Mouse (Mus musculus): ENCODE measurements around the gene Prrx2. TPM values are rescaled to one million over a fixed set of nuclear protein-coding genes. Genes with fewer than 3 reads are reported as not detected.

Gene Prrx2
- polyA plus RNA-seq, 1 experiment from 2014 or later = 201 TPM

GRCm38 (mm10) chr2:30870863-30871262 lies 36.1 kb downstream of the Prrx2 start:
- ATAC-seq (ENCODE audit: insufficient number of reproducible peaks, insufficient read depth, low FRiP score, low TSS enrichment, low read depth) = no peak
- H3K9ac ChIP-seq (replicated peaks) = 0 out of 2 replicates have a peak overlapping the region, but pooled peaks have one; percentile 31
- WGBS = 70% methylated on average over 8 of the region's 8 CpGs

GRCm38 (mm10) chr2:30872669-30873068 lies 37.9 kb downstream of the Prrx2 start:
- ATAC-seq (ENCODE audit: insufficient number of reproducible peaks, insufficient read depth, low FRiP score, low TSS enrichment, low read depth) = peak; percentile 50
- Histone ChIP-seq H3K4me3 (replicated peaks) (no peak overlapping the region), H3K9ac (replicated peaks) (no peak overlapping the region), H3K9me3 (no peaks in the 10 kb centered on the region), H3K27me3 (no peaks in the 10 kb centered on the region), H3K4me1 (replicated peaks) (peaks cover 80% of the 10 kb centered on the region), H3K27ac (peak overlapping the region; percentile 95), H3K36me3 (peaks cover 14% of the 10 kb centered on the region), H3K4me2 (peak overlapping the region; percentile 22; the same call in 1 of the 2 replicates)
- 13% methylated on average over 6 of the region's 6 CpGs for WGBS

More at GRCm38 (mm10) chr2:30870863-30871262, 36.1 kb downstream of the Prrx2 start:
- no peaks in the 10 kb centered on the region for H3K9me3 ChIP-seq
- no peak overlapping the region for H3K4me2 ChIP-seq
- peak overlapping the region; percentile 82 for H3K27ac ChIP-seq
- H3K4me1 ChIP-seq (replicated peaks) = peaks cover 78% of the 10 kb centered on the region
- peaks cover 14% of the 10 kb centered on the region for H3K36me3 ChIP-seq
- H3K27me3 ChIP-seq = no peaks in the 10 kb centered on the region
- H3K4me3 ChIP-seq (replicated peaks) = no peak overlapping the region

GRCm38 (mm10) chr2:30874445-30874844 lies 39.7 kb downstream of the Prrx2 start:
- Histone ChIP-seq H3K4me2 (no peak overlapping the region), H3K4me1 (replicated peaks) (peaks cover 71% of the 10 kb centered on the region), H3K27ac (peak overlapping the region; percentile 95), H3K9me3 (no peaks in the 10 kb centered on the region), H3K36me3 (peaks cover 17% of the 10 kb centered on the region), H3K27me3 (no peaks in the 10 kb centered on the region), H3K4me3 (replicated peaks) (no peak overlapping the region), H3K9ac (replicated peaks) (0 out of 2 replicates have a peak overlapping the region, but pooled peaks have one; percentile 5)
- WGBS = 39% methylated on average over 10 of the region's 10 CpGs
- ATAC-seq (ENCODE audit: insufficient number of reproducible peaks, insufficient read depth, low FRiP score, low TSS enrichment, low read depth) = no peak

GRCm38 (mm10) chr2:30875096-30875495 lies 40.3 kb downstream of the Prrx2 start:
- no peak overlapping the region for H3K4me2 ChIP-seq
- peaks cover 22% of the 10 kb centered on the region for H3K36me3 ChIP-seq
- no peak overlapping the region for H3K9ac ChIP-seq (replicated peaks)
- ATAC-seq (ENCODE audit: insufficient number of reproducible peaks, insufficient read depth, low FRiP score, low TSS enrichment, low read depth) = no peak
- no peaks in the 10 kb centered on the region for H3K27me3 ChIP-seq
- WGBS = 64% methylated on average over 7 of the region's 7 CpGs
- H3K27ac ChIP-seq = peak overlapping the region; percentile 95
- H3K9me3 ChIP-seq = no peaks in the 10 kb centered on the region
- peaks cover 65% of the 10 kb centered on the region for H3K4me1 ChIP-seq (replicated peaks)
- H3K4me3 ChIP-seq (replicated peaks) = no peak overlapping the region

- Histone ChIP-seq H3K9me3 (no peaks in the 10 kb centered on the region), H3K4me3 (replicated peaks) (no peak overlapping the region), H3K27me3 (no peaks in the 10 kb centered on the region), H3K4me2 (no peak overlapping the region; the same call in 1 of the 2 replicates), H3K36me3 (peaks cover 29% of the 10 kb centered on the region), H3K9ac (replicated peaks) (no peak overlapping the region), H3K27ac (peak overlapping the region; percentile 95), H3K4me1 (replicated peaks) (peaks cover 58% of the 10 kb centered on the region)
- no peak for ATAC-seq (ENCODE audit: insufficient number of reproducible peaks, insufficient read depth, low FRiP score, low TSS enrichment, low read depth)
- WGBS = 41% methylated on average over 11 of the region's 11 CpGs
Measured at GRCm38 (mm10) chr2:30875621-30876432, 41.1 kb downstream of the Prrx2 start.

GRCm38 (mm10) chr2:30879481-30879880 lies 44.7 kb downstream of the Prrx2 start:
- Histone ChIP-seq H3K36me3 (peaks cover 61% of the 10 kb centered on the region), H3K4me2 (no peak overlapping the region), H3K27me3 (no peaks in the 10 kb centered on the region), H3K4me3 (replicated peaks) (no peak overlapping the region), H3K27ac (no peak overlapping the region), H3K9ac (replicated peaks) (no peak overlapping the region), H3K4me1 (replicated peaks) (peaks cover 24% of the 10 kb centered on the region), H3K9me3 (no peaks in the 10 kb centered on the region)
- 93% methylated on average over 15 of the region's 15 CpGs for WGBS
- no peak for ATAC-seq (ENCODE audit: insufficient number of reproducible peaks, insufficient read depth, low FRiP score, low TSS enrichment, low read depth)

GRCm38 (mm10) chr2:30881215-30881614 lies 46.4 kb downstream of the Prrx2 start:
- WGBS = 89% methylated on average over 7 of the region's 7 CpGs
- Histone ChIP-seq H3K27me3 (no peaks in the 10 kb centered on the region), H3K9ac (replicated peaks) (no peak overlapping the region), H3K9me3 (peaks cover 4% of the 10 kb centered on the region; the same call in 1 of the 2 replicates), H3K4me2 (no peak overlapping the region), H3K27ac (no peak overlapping the region), H3K4me3 (replicated peaks) (no peak overlapping the region), H3K4me1 (replicated peaks) (peaks cover 18% of the 10 kb centered on the region), H3K36me3 (peaks cover 70% of the 10 kb centered on the region)
- ATAC-seq (ENCODE audit: insufficient number of reproducible peaks, insufficient read depth, low FRiP score, low TSS enrichment, low read depth) = no peak

GRCm38 (mm10) chr2:30884852-30885373 lies 50.1 kb downstream of the Prrx2 start:
- no peak overlapping the region for H3K4me3 ChIP-seq (replicated peaks)
- no peaks in the 10 kb centered on the region for H3K27me3 ChIP-seq
- H3K9ac ChIP-seq (replicated peaks) = no peak overlapping the region
- H3K4me1 ChIP-seq (replicated peaks) = peaks cover 15% of the 10 kb centered on the region
- peaks cover 50% of the 10 kb centered on the region for H3K36me3 ChIP-seq
- ATAC-seq (ENCODE audit: insufficient number of reproducible peaks, insufficient read depth, low FRiP score, low TSS enrichment, low read depth) = no peak
- peaks cover 4% of the 10 kb centered on the region; the same call in 1 of the 2 replicates for H3K9me3 ChIP-seq
- WGBS = 93% methylated on average over 4 of the region's 4 CpGs
- no peak overlapping the region for H3K4me2 ChIP-seq
- peak overlapping the region; percentile 88; the same call in 1 of the 2 replicates for H3K27ac ChIP-seq

GRCm38 (mm10) chr2:30885453-30886163 lies 50.8 kb downstream of the Prrx2 start:
- Histone ChIP-seq H3K9ac (replicated peaks) (no peak overlapping the region), H3K27ac (peak overlapping the region; percentile 88), H3K27me3 (no peaks in the 10 kb centered on the region), H3K4me3 (replicated peaks) (no peak overlapping the region), H3K36me3 (peaks cover 43% of the 10 kb centered on the region), H3K4me1 (replicated peaks) (peaks cover 15% of the 10 kb centered on the region), H3K4me2 (peak overlapping the region; percentile 17; the same call in 1 of the 2 replicates), H3K9me3 (peaks cover 4% of the 10 kb centered on the region; the same call in 1 of the 2 replicates)
- WGBS = 14% methylated on average over 9 of the region's 9 CpGs
- ATAC-seq (ENCODE audit: insufficient number of reproducible peaks, insufficient read depth, low FRiP score, low TSS enrichment, low read depth) = 0 out of 2 replicates have a peak, but pooled peaks have one; percentile 29

GRCm38 (mm10) chr2:30891002-30891401 lies 56.2 kb downstream of the Prrx2 start:
- no peak overlapping the region for H3K27ac ChIP-seq
- no peak overlapping the region for H3K4me2 ChIP-seq
- no peak overlapping the region for H3K4me3 ChIP-seq (replicated peaks)
- WGBS = 5% methylated on average over 3 of the region's 3 CpGs
- no peaks in the 10 kb centered on the region for H3K27me3 ChIP-seq
- H3K9ac ChIP-seq (replicated peaks) = no peak overlapping the region
- no peaks in the 10 kb centered on the region for H3K9me3 ChIP-seq
- H3K36me3 ChIP-seq = no peaks in the 10 kb centered on the region
- peaks cover 14% of the 10 kb centered on the region for H3K4me1 ChIP-seq (replicated peaks)
- no peak for ATAC-seq (ENCODE audit: insufficient number of reproducible peaks, insufficient read depth, low FRiP score, low TSS enrichment, low read depth)

- WGBS = 21% methylated on average over 6 of the region's 6 CpGs
- Histone ChIP-seq H3K27me3 (no peaks in the 10 kb centered on the region), H3K9ac (replicated peaks) (no peak overlapping the region), H3K4me1 (replicated peaks) (peaks cover 23% of the 10 kb centered on the region), H3K4me3 (replicated peaks) (no peak overlapping the region), H3K36me3 (no peaks in the 10 kb centered on the region), H3K27ac (no peak overlapping the region), H3K9me3 (no peaks in the 10 kb centered on the region), H3K4me2 (no peak overlapping the region)
- no peak for ATAC-seq (ENCODE audit: insufficient number of reproducible peaks, insufficient read depth, low FRiP score, low TSS enrichment, low read depth)
Measured at GRCm38 (mm10) chr2:30893399-30893798, 58.6 kb downstream of the Prrx2 start.

Data from limb, embryonic 12.5 days (tissue).